Mouse (Mus musculus): ENCODE measurements at regions not wholly inside any gene's neighbourhood (a gene's known extent, or its start where the extent isn't known, plus 50 kb on each side); places are given as distances from the start of the nearest gene placed in this dataset.

DNA sequence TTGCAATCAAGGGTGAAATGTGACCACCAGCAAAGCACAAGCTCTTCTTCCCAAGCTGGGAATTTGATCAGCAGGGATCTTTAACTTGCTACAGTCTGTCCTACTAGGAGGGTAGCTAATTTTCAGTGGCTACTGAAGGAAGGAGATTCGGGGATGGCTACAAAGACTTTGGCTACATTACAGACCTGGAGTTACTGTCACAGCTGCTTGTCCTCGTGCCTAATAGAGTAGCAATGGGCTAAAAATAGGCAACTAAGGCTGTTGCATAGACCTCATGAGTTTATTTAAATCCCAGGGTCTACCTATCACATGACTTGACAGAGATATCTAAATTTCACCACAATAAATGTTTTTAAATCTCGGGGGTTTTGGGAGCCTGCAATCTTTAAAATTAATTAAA is 227.7 kb upstream of the Arid2 start:
- TF ChIP-seq CTCF (IDR thresholded peaks at IDR 0.05; ENCODE audit: borderline replicate concordance, control insufficient read depth, extremely low read depth, insufficient read depth, low read length, poor library complexity) (no peak), POLR2A (IDR thresholded peaks at IDR 0.05; ENCODE audit: control insufficient read depth, extremely low read depth, insufficient read depth, low read length, poor library complexity) (no peak)
